Mouse (Mus musculus) ES-Bruce4 (cell line): ENCODE data around the gene Rnf144b. TPM values are rescaled to one million over a fixed set of nuclear protein-coding genes. Genes with fewer than 3 reads are reported as not detected.

Source experiments
- H3K27ac ChIP-seq: 2 replicates; pipeline ENCODE4 v1.5.1; 2012; ENCODE audit warnings: low read length, inconsistent platforms; ENCODE audit not compliant: insufficient read depth
- H3K27me3 ChIP-seq: 2 replicates; pipeline ENCODE4 v1.6.1; 2012; ENCODE audit warnings: mild to moderate bottlenecking, low read length, inconsistent platforms; ENCODE audit not compliant: control insufficient read depth, poor library complexity, insufficient read depth, severe bottlenecking
- H3K36me3 ChIP-seq: 2 replicates; pipeline ENCODE4 v1.6.1; 2012; ENCODE audit warnings: inconsistent platforms, mild to moderate bottlenecking, low read length, moderate library complexity; ENCODE audit not compliant: control insufficient read depth, poor library complexity, insufficient read depth, severe bottlenecking
- H3K4me1 ChIP-seq: one replicate; pipeline ENCODE4 v1.8.1; 2011; ENCODE audit warnings: low read length; ENCODE audit not compliant: control insufficient read depth, insufficient read depth
- H3K4me3 ChIP-seq: 2 replicates; pipeline ENCODE4 v1.5.1; 2011; ENCODE audit warnings: low read depth, mild to moderate bottlenecking, low read length
- H3K9ac ChIP-seq: 2 replicates; pipeline ENCODE4 v1.6.1; 2012; ENCODE audit warnings: low read depth, mild to moderate bottlenecking, inconsistent platforms; ENCODE audit not compliant: poor library complexity, severe bottlenecking
- H3K9me3 ChIP-seq: replicated peaks from 2 replicates; pipeline ENCODE4 v1.6.1; 2012; ENCODE audit warnings: mild to moderate bottlenecking, low read length, inconsistent platforms; ENCODE audit not compliant: control insufficient read depth, poor library complexity, insufficient read depth, severe bottlenecking
- CTCF ChIP-seq: IDR thresholded peaks from one replicate; pipeline ENCODE4 v1.8.1; 2011; ENCODE audit warnings: low read depth, low read length
- EP300 ChIP-seq: IDR thresholded peaks from 2 replicates; pipeline ENCODE4 v1.6.1; 2011; ENCODE audit warnings: low read depth, low read length; ENCODE audit not compliant: insufficient read depth
- POLR2A ChIP-seq: IDR thresholded peaks from one replicate; pipeline ENCODE4 v1.8.1; 2011; ENCODE audit warnings: low read length; ENCODE audit not compliant: insufficient read depth
- polyA plus RNA-seq: library from polyadenylated mRNA; stranded (reverse); fragments of >200 nt; gene quantifications from 2 replicates; pipeline ENCODE4 v1.2.4, GENCODE M21; 2011; ENCODE audit warnings: low read depth; ENCODE audit not compliant: missing spikeins, insufficient read depth, insufficient read length

Rnf144b gene
- polyA plus RNA-seq, 1 experiment = 1.6 TPM

GRCm38 (mm10) chr13:47104856-47105541 lies 17.5 kb upstream of the Rnf144b start:
- Histone ChIP-seq H3K9ac (peak overlapping the region; percentile 99), H3K4me1 (no peaks in the 10 kb centered on the region), H3K27me3 (no peaks in the 10 kb centered on the region), H3K4me3 (peak overlapping the region; percentile 74), H3K9me3 (no peaks in the 10 kb centered on the region), H3K36me3 (peaks cover 26% of the 10 kb centered on the region), H3K27ac (peak overlapping the region; percentile 3; the same call in 1 of the 2 replicates)
- TF ChIP-seq POLR2A (no peak), CTCF (no peak), EP300 (no peak)

GRCm38 (mm10) chr13:47105711-47106579 lies 16.5 kb upstream of the Rnf144b start, which contains the start of gene Dek:
Gene Dek (minus strand): TSS chr13:47106201.
- peak within 1 kb of the TSS; percentile 80 for H3K4me3 ChIP-seq
- H3K9me3 ChIP-seq = no peaks in the 10 kb centered on the region
- peak within 1 kb of the TSS; percentile 15 for H3K27ac ChIP-seq
- no peaks in the 10 kb centered on the region for H3K4me1 ChIP-seq
- no peaks in the 10 kb centered on the region for H3K27me3 ChIP-seq
- peaks cover 18% of the 10 kb centered on the region for H3K36me3 ChIP-seq
- H3K9ac ChIP-seq = peak within 1 kb of the TSS; percentile 99
- TF ChIP-seq EP300 = no peak
- no peak for TF ChIP-seq POLR2A
- TF ChIP-seq CTCF = no peak

- peaks cover 12% of the 10 kb centered on the region for H3K36me3 ChIP-seq
- no peaks in the 10 kb centered on the region for H3K4me1 ChIP-seq
- H3K9ac ChIP-seq = peak overlapping the region; percentile 99
- no peaks in the 10 kb centered on the region for H3K9me3 ChIP-seq
- no peak for TF ChIP-seq POLR2A
- TF ChIP-seq CTCF = no peak
- no peak for TF ChIP-seq EP300
- H3K27me3 ChIP-seq = no peaks in the 10 kb centered on the region
- peak overlapping the region; percentile 15 for H3K27ac ChIP-seq
- H3K4me3 ChIP-seq = peak overlapping the region; percentile 80
Measured at GRCm38 (mm10) chr13:47106580-47106888, 15.9 kb upstream of the Rnf144b start.

- Histone ChIP-seq H3K27ac (no peak overlapping the region), H3K9me3 (no peaks in the 10 kb centered on the region), H3K27me3 (no peaks in the 10 kb centered on the region), H3K36me3 (no peaks in the 10 kb centered on the region), H3K9ac (no peak overlapping the region), H3K4me3 (no peak overlapping the region), H3K4me1 (no peaks in the 10 kb centered on the region)
- TF ChIP-seq EP300 = no peak
- TF ChIP-seq CTCF = no peak
- no peak for TF ChIP-seq POLR2A
Measured at GRCm38 (mm10) chr13:47109239-47109638, 13.2 kb upstream of the Rnf144b start.

- H3K27ac ChIP-seq = no peak overlapping the region
- no peak overlapping the region for H3K9ac ChIP-seq
- TF ChIP-seq EP300 = no peak
- TF ChIP-seq CTCF = no peak
- no peak for TF ChIP-seq POLR2A
- H3K9me3 ChIP-seq = no peaks in the 10 kb centered on the region
- no peaks in the 10 kb centered on the region for H3K27me3 ChIP-seq
- no peaks in the 10 kb centered on the region for H3K4me1 ChIP-seq
- no peak overlapping the region for H3K4me3 ChIP-seq
- no peaks in the 10 kb centered on the region for H3K36me3 ChIP-seq
Measured at GRCm38 (mm10) chr13:47111185-47111584, 11.3 kb upstream of the Rnf144b start.

GRCm38 (mm10) chr13:47112056-47112455 lies 10.4 kb upstream of the Rnf144b start:
- Histone ChIP-seq H3K9me3 (no peaks in the 10 kb centered on the region), H3K9ac (no peak overlapping the region), H3K27ac (no peak overlapping the region), H3K36me3 (no peaks in the 10 kb centered on the region), H3K4me1 (no peaks in the 10 kb centered on the region), H3K27me3 (no peaks in the 10 kb centered on the region), H3K4me3 (no peak overlapping the region)
- TF ChIP-seq EP300 = no peak
- no peak for TF ChIP-seq CTCF
- TF ChIP-seq POLR2A = no peak
